Comparison of ENCODE assay signal across 13 mouse cellular contexts in genomic region chr2:51192319-51192718, GRCm38 (mm10). TPM values are rescaled to one million over a fixed set of nuclear protein-coding genes. Genes with fewer than 3 reads are reported as not detected.
A peak's percentile ranks its signal among the peaks of the same experiment; 100 is the strongest.
DNase-seq lines count a peak whose midpoint lies in the region; ATAC-seq lines count a peak whose summit lies in the region.
"Had no signal": no experiment of that assay in that cellular context is flagged by ENCODE, and none has a peak within 500 bp of the region (broad histone marks: within the 10 kb centered on the region; RNA-seq: fewer than 3 reads in every experiment).

No protein-coding gene starts in this region.

- H3K36me3 ChIP-seq in kidney, embryonic 14.5 days (ENCODE audit: control insufficient read depth, insufficient read depth, low read length): no peaks in the 10 kb centered on the region
- H3K36me3 ChIP-seq: heart, embryonic 12.5 days; midbrain, embryonic 15.5 days had no signal

- ATAC-seq in kidney, embryonic 14.5 days (ENCODE audit: low FRiP score, low TSS enrichment): no peak
- ATAC-seq: inflammation-experienced regulatory T-cells, adult 6 months; midbrain, embryonic 15.5 days had no signal

- WGBS in kidney, embryonic 14.5 days: 61% methylated on average over 2 of the region's 2 CpGs

- no peaks in the 10 kb centered on the region for H3K4me1 ChIP-seq in kidney, embryonic 14.5 days (ENCODE audit: control insufficient read depth, insufficient read depth, low read length)
- H3K4me1 ChIP-seq: heart, embryonic 12.5 days; midbrain, embryonic 15.5 days had no signal

- H3K27ac ChIP-seq in kidney, embryonic 14.5 days (ENCODE audit: low read depth, low read length): no peak overlapping the region
- H3K27ac ChIP-seq: midbrain, embryonic 15.5 days had no signal

- H3K4me3 ChIP-seq in kidney, embryonic 14.5 days (ENCODE audit: low read length): no peak overlapping the region
- H3K4me3 ChIP-seq: heart, embryonic 12.5 days; midbrain, embryonic 15.5 days had no signal

- H3K27me3 ChIP-seq in kidney, embryonic 14.5 days (ENCODE audit: control insufficient read depth, insufficient read depth, low read length): no peaks in the 10 kb centered on the region
- H3K27me3 ChIP-seq: heart, embryonic 12.5 days; midbrain, embryonic 15.5 days had no signal

- no peak overlapping the region for H3K9ac ChIP-seq in kidney, embryonic 14.5 days (ENCODE audit: low read depth, low read length)
- H3K9ac ChIP-seq: heart, embryonic 12.5 days; midbrain, embryonic 15.5 days had no signal

- no peaks in the 10 kb centered on the region; the same call in 1 of the 2 replicates for H3K9me3 ChIP-seq in kidney, embryonic 14.5 days (ENCODE audit: control insufficient read depth, low read length)
- H3K9me3 ChIP-seq: heart, embryonic 12.5 days; midbrain, embryonic 15.5 days had no signal

- no peak overlapping the region for H3K4me2 ChIP-seq in kidney, embryonic 14.5 days (replicated peaks; ENCODE audit: low read depth, low read length)
- H3K4me2 ChIP-seq: heart, embryonic 12.5 days; midbrain, embryonic 15.5 days had no signal

- peak; percentile 28 for DNase-seq in embryo, embryonic 10.5 days (ENCODE audit: low spot score)
- no peak for DNase-seq in embryo, embryonic 9.5 days (ENCODE audit: extremely low spot score)
- peak; percentile 4 for DNase-seq in kidney, adult 9 months
- DNase-seq in thymus, postnatal 14 days: peak; percentile 14
- no peak for DNase-seq in thymus, postnatal 0 days (ENCODE audit: low spot score)
- no peak for DNase-seq in cerebellum, postnatal 36 days
- no peak for DNase-seq in left cerebral cortex, adult 18-20 months (ENCODE audit: low spot score in 2 of 2)
- DNase-seq: cerebellum, postnatal 25 days; right cerebral cortex, postnatal 25 days had no signal

RNA-seq across cellular contexts. Expression of gene Rnd3, which starts 43.4 kb away (rescaled TPM):
- polyA plus RNA-seq in kidney, embryonic 14.5 days (2014; fragmentation: Nextera tagmentation; extraction: Ambion mirVana): 23.8 and 41.5 TPM in 2 replicates
- polyA plus RNA-seq in thymus, postnatal 0 days (2015; fragmentation: Nextera tagmentation; extraction: Ambion mirVana): 7.4 and 7.8 TPM in 2 replicates
- total RNA-seq in left cerebral cortex, adult 18-20 months (2021): 10 to 100 TPM; 13.5 to 20.6 TPM

Comparison
In these comparisons a context has a peak if more than half of its experiments do, and no peak if none do; other contexts are left out.
1. DNase-seq: peak in embryo, embryonic 10.5 days (single experiment), kidney, adult 9 months (single experiment) and thymus, postnatal 14 days (single experiment); none in embryo, embryonic 9.5 days (single experiment), thymus, postnatal 0 days (single experiment), cerebellum, postnatal 36 days (0 of 2) and left cerebral cortex, adult 18-20 months (0 of 2).